Mouse (Mus musculus) layer of hippocampus, adult 18-20 months (tissue): ENCODE measurements around the gene Lrrc8c. TPM values are rescaled to one million over a fixed set of nuclear protein-coding genes. Genes with fewer than 3 reads are reported as not detected.

Experiments
- total RNA-seq, 2 experiments: library from RNA; stranded (reverse); gene quantifications; 2 replicates each; pipeline ENCODE4 v1.2.3; 2021

Lrrc8c gene
- total RNA-seq, 2 experiments from 2014 or later: 29.8 to 35.1 TPM

Other genes with a start within 250 kb of the Lrrc8c start
- under 1 TPM in 1 of 2 experiments, not detected in 1; 0.18 TPM for gene Gm43302, start 225.7 kb upstream of the Lrrc8c start, total RNA-seq
- gene Gbp6, start 225.7 kb upstream of the Lrrc8c start, total RNA-seq: under 1 TPM; 0.91 to 0.99 TPM
- 10 to 100 TPM; 56.7 to 57.8 TPM for gene Lrrc8b, start 103.6 kb upstream of the Lrrc8c start, total RNA-seq
- gene Lrrc8d, start 180.6 kb downstream of the Lrrc8c start, total RNA-seq: 10 to 100 TPM; 46.8 to 47.8 TPM